Mouse (Mus musculus): ENCODE results near the gene Dusp14. TPM values are rescaled to one million over a fixed set of nuclear protein-coding genes. Genes with fewer than 3 reads are reported as not detected.

Gene Dusp14
- 7.6 and 7.8 TPM in 2 replicates for polyA plus RNA-seq (2016; fragmentation: Nextera tagmentation; extraction: Ambion mirVana)

DNA sequence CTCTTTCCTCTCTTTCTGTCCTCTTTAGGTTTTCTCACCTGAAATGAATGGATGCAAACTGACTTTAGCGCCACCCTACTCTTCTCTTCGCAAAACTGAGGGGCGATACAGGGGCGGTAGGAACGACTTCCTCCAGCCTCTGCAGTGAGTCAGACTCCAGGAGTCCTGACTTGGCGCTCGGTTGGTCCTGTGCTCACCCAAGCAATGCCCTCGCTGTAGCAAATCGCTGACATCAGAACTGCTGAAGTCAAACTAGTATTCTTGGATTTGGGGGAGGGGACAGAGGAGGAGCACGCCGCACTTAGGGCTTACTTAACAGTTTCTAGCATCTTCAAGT, at the start of gene Dusp14:
Gene Dusp14 (minus strand): TSS at position 228 of the 337 bp plus-strand sequence.
- 17% methylated on average over 11 of the region's 11 CpGs for WGBS
- H3K27me3 ChIP-seq = peaks cover 55% of the 10 kb centered on the region
- ATAC-seq (ENCODE audit: low FRiP score, low read depth) = no peak

GRCm38 (mm10) chr11:84117431-84117830, 48.4 kb upstream of the Dusp14 start:
- Histone ChIP-seq H3K36me3 (peaks cover 78% of the 10 kb centered on the region), H3K4me3 (no peak overlapping the region), H3K9me3 (no peaks in the 10 kb centered on the region), H3K27me3 (no peaks in the 10 kb centered on the region), H3K27ac (replicated peaks) (no peak overlapping the region), H3K4me1 (no peaks in the 10 kb centered on the region), H3K4me2 (replicated peaks) (no peak overlapping the region), H3K9ac (replicated peaks) (no peak overlapping the region)
- 83% methylated on average over 4 of the region's 4 CpGs for WGBS
- ATAC-seq (ENCODE audit: low FRiP score, low read depth) = no peak

More for the DNA sequence above, at the start of gene Dusp14:
- peaks cover 24% of the 10 kb centered on the region; the same call in 1 of the 2 replicates for H3K4me1 ChIP-seq
- peak within 1 kb of the TSS; percentile 59 for H3K9ac ChIP-seq (replicated peaks)
- H3K4me2 ChIP-seq (replicated peaks) = peak within 1 kb of the TSS; percentile 90
- peak within 1 kb of the TSS; percentile 70 for H3K4me3 ChIP-seq
- H3K9me3 ChIP-seq = no peaks in the 10 kb centered on the region
- H3K36me3 ChIP-seq = no peaks in the 10 kb centered on the region
- H3K27ac ChIP-seq (replicated peaks) = no peak within 1 kb of the TSS

- Histone ChIP-seq H3K4me1 (no peaks in the 10 kb centered on the region), H3K36me3 (peaks cover 69% of the 10 kb centered on the region), H3K4me3 (no peak overlapping the region), H3K27me3 (no peaks in the 10 kb centered on the region), H3K4me2 (replicated peaks) (no peak overlapping the region), H3K9ac (replicated peaks) (no peak overlapping the region), H3K9me3 (no peaks in the 10 kb centered on the region), H3K27ac (replicated peaks) (no peak overlapping the region)
- 69% methylated on average over 2 of the region's 2 CpGs for WGBS
- ATAC-seq (ENCODE audit: low FRiP score, low read depth) = no peak
Observed at GRCm38 (mm10) chr11:84116221-84116620, 47.2 kb upstream of the Dusp14 start.

DNA sequence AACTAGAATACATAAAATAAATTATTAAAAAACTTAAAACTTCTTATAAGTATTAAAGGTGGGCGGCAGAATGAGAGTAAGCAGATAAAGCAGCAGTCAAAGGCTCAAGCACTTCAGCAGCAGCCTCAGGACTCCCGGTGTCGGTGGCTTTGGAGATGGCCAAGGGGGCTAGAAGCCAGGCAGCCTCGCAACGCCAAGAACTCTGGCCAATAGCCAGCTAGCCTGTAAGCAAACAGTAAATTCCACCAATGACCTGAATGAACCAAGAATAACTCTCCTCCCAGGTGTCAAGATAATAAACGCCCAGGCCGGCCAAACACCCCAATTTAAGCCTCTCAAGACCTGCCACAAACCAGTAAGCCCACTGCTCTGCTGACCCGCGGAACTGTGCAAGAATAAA, 46.6 kb upstream of the Dusp14 start:
- WGBS = 92% methylated on average over 9 of the region's 9 CpGs
- H3K9me3 ChIP-seq = no peaks in the 10 kb centered on the region
- no peak overlapping the region for H3K27ac ChIP-seq (replicated peaks)
- no peaks in the 10 kb centered on the region for H3K27me3 ChIP-seq
- H3K4me2 ChIP-seq (replicated peaks) = no peak overlapping the region
- H3K4me3 ChIP-seq = no peak overlapping the region
- no peaks in the 10 kb centered on the region for H3K4me1 ChIP-seq
- H3K36me3 ChIP-seq = peaks cover 63% of the 10 kb centered on the region
- ATAC-seq (ENCODE audit: low FRiP score, low read depth) = no peak
- H3K9ac ChIP-seq (replicated peaks) = no peak overlapping the region

- Histone ChIP-seq H3K4me3 (no peak overlapping the region), H3K4me1 (no peaks in the 10 kb centered on the region), H3K9ac (replicated peaks) (no peak overlapping the region), H3K4me2 (replicated peaks) (no peak overlapping the region), H3K27ac (replicated peaks) (no peak overlapping the region), H3K36me3 (peaks cover 63% of the 10 kb centered on the region), H3K9me3 (no peaks in the 10 kb centered on the region), H3K27me3 (no peaks in the 10 kb centered on the region)
- no peak for ATAC-seq (ENCODE audit: low FRiP score, low read depth)
- WGBS = 95% methylated on average over 5 of the region's 5 CpGs
Observed at GRCm38 (mm10) chr11:84113623-84114022, 44.6 kb upstream of the Dusp14 start.

DNA sequence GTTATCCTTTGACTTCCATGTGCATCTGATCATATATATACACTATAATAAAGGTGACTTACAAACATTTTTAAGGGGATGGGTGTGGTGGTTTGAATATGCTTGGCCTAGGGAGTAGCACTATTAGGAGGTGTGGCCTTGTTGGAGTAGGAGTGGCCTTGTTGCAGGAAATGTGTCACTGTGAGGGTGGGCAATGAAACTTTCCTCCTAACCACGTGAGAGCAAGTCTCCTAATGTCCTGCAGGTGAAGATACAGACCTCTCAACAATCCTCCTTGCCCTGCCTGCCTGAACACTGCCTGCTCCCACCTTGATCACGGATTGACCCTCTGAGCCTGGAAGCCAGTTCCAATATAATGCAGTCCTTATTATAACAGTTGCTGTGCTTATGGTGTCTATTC, 38.1 kb upstream of the Dusp14 start:
- Histone ChIP-seq H3K4me2 (replicated peaks) (no peak overlapping the region), H3K9ac (replicated peaks) (no peak overlapping the region), H3K36me3 (peaks cover 80% of the 10 kb centered on the region), H3K27ac (replicated peaks) (no peak overlapping the region), H3K9me3 (no peaks in the 10 kb centered on the region), H3K4me3 (no peak overlapping the region), H3K4me1 (no peaks in the 10 kb centered on the region), H3K27me3 (no peaks in the 10 kb centered on the region)
- WGBS = 73% methylated on average over 2 of the region's 2 CpGs
- ATAC-seq (ENCODE audit: low FRiP score, low read depth) = no peak

DNA sequence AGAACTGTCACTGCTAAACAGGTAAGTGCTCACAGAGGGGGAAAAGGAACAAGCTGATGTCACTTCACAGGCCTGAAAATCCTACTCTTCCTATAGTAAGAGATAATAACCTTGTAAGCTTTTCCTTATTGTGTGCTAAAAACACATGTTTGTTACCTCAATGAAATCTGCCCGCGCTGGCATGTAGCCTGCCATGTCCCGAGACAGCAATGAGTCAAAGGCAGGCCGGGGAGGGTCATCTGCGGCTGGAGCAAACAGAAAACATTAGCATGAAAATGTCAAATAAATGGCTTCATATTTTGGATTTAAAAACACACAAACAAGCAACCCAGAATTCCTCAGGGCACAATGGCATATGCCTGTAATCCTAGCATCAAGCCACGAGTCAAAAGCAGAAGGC, 35.0 kb upstream of the Dusp14 start:
- Histone ChIP-seq H3K9ac (replicated peaks) (no peak overlapping the region), H3K27ac (replicated peaks) (no peak overlapping the region), H3K4me1 (peaks cover 5% of the 10 kb centered on the region; the same call in 1 of the 2 replicates), H3K27me3 (no peaks in the 10 kb centered on the region), H3K9me3 (no peaks in the 10 kb centered on the region), H3K4me2 (replicated peaks) (no peak overlapping the region), H3K4me3 (no peak overlapping the region), H3K36me3 (peaks cover 85% of the 10 kb centered on the region)
- WGBS = 95% methylated on average over 6 of the region's 6 CpGs
- no peak for ATAC-seq (ENCODE audit: low FRiP score, low read depth)

DNA sequence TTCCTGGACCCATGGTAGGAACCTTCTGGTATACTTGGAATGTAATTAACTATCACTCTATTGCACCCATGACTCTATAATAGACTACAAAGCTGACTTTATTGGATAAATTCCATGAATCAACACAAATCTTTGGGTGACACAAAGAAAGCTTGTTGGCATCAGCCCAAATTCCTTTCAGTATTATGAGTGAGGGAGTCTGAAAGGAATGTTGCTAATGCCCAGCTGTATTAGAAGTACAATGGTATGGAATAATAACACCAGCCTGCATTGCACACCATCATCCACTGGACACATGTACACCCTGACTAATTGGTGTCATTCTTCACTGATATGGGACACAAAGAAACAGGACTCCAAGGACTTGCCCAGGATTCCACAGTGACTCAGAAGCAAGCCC, 32.1 kb upstream of the Dusp14 start:
- Histone ChIP-seq H3K4me1 (peaks cover 5% of the 10 kb centered on the region; the same call in 1 of the 2 replicates), H3K27ac (replicated peaks) (no peak overlapping the region), H3K27me3 (no peaks in the 10 kb centered on the region), H3K9ac (replicated peaks) (no peak overlapping the region), H3K4me2 (replicated peaks) (no peak overlapping the region), H3K36me3 (peaks cover 66% of the 10 kb centered on the region), H3K4me3 (no peak overlapping the region), H3K9me3 (no peaks in the 10 kb centered on the region)
- ATAC-seq (ENCODE audit: low FRiP score, low read depth) = no peak

DNA sequence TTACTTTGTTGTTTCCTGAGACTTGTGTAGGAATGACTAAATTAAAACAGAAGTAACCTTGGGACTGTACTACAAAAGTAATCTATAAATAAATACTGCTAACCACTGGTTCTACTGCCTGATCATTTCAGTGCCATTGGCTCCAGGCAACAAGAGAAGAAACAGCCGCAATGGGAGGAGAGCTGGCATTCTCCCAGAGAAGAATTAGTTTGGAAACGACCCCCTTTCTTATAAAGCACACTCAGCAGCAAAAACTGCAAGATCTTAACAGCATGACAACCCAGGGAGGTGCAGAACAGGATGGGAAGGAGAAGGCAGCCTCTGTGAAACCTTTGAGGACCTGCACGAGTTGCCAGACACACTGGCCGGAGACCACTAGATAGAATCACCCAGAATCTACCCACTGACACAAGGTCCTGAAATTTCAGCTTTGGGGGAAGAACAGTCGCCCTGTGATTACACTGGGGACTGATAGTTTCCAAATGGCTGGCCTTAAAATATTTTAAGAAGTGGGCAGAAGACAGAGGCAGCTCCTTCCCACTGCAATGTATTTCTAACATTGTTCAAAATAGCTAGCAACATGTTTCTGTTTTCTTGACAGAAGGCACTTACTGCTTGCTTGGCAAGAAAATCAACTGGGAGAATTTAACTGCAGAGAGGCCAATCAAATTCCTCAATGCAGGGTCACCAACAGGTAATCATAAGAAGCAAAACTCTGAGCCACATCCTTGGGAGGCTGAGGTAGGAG, 28.4 kb upstream of the Dusp14 start:
- 83% methylated on average over 5 of the region's 5 CpGs for WGBS
- Histone ChIP-seq H3K27me3 (no peaks in the 10 kb centered on the region), H3K27ac (replicated peaks) (no peak overlapping the region)

DNA sequence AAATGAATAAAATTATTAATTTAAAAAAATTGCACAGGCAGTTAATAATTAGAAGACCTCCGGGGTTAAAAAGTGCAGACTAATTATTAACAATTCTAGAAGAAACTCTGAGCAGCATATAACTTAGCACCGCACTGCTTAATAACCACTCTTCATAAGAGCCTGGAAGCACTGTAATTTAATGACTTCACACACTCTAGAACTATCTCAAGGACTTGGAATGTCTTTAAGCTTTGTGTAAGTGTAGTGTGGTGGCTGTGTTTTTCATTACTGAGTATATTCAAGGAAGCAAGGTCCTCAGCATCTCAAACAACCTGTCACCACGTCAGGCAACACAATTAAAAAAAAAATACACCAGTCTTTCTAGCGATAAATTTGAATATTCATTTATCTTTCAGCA, 26.0 kb upstream of the Dusp14 start:
- Histone ChIP-seq H3K36me3 (peaks cover 41% of the 10 kb centered on the region), H3K27me3 (no peaks in the 10 kb centered on the region), H3K9me3 (no peaks in the 10 kb centered on the region), H3K27ac (replicated peaks) (no peak overlapping the region), H3K9ac (replicated peaks) (no peak overlapping the region), H3K4me2 (replicated peaks) (no peak overlapping the region), H3K4me3 (no peak overlapping the region), H3K4me1 (no peaks in the 10 kb centered on the region)
- ATAC-seq (ENCODE audit: low FRiP score, low read depth) = no peak
- 90% methylated on average over 4 of the region's 4 CpGs for WGBS

More for the DNA sequence above, 28.4 kb upstream of the Dusp14 start:
- H3K36me3 ChIP-seq = peaks cover 42% of the 10 kb centered on the region
- H3K9ac ChIP-seq (replicated peaks) = no peak overlapping the region
- ATAC-seq (ENCODE audit: low FRiP score, low read depth) = no peak
- H3K4me2 ChIP-seq (replicated peaks) = no peak overlapping the region
- no peak overlapping the region for H3K4me3 ChIP-seq
- H3K4me1 ChIP-seq = peaks cover 5% of the 10 kb centered on the region; the same call in 1 of the 2 replicates
- H3K9me3 ChIP-seq = no peaks in the 10 kb centered on the region

DNA sequence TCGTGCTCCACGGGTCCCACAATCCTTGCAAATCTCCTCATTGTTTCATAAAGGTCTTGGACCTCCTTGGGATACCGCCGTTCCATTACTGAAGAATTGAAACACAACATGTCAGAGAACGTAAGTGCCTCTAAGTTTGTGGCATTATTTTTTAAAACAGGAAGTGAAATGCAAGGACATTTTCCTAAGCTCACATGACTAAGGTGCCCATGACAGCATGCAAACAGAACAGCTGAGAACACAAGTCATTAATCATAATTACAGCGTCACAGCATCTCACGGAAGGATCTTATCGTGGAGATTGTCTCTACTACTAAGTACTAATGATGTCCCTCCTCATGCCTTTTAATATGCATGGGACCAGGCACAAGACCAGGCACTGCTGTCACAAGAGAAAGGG, 21.5 kb upstream of the Dusp14 start:
- Histone ChIP-seq H3K27ac (replicated peaks) (no peak overlapping the region), H3K4me1 (no peaks in the 10 kb centered on the region), H3K9me3 (no peaks in the 10 kb centered on the region), H3K36me3 (peaks cover 58% of the 10 kb centered on the region), H3K27me3 (no peaks in the 10 kb centered on the region), H3K4me2 (replicated peaks) (no peak overlapping the region), H3K9ac (replicated peaks) (no peak overlapping the region), H3K4me3 (no peak overlapping the region)
- 93% methylated on average over 8 of the region's 8 CpGs for WGBS
- no peak for ATAC-seq (ENCODE audit: low FRiP score, low read depth)

- 93% methylated on average over 5 of the region's 5 CpGs for WGBS
- Histone ChIP-seq H3K9me3 (no peaks in the 10 kb centered on the region), H3K4me2 (replicated peaks) (no peak overlapping the region), H3K9ac (replicated peaks) (no peak overlapping the region), H3K4me3 (no peak overlapping the region), H3K36me3 (peaks cover 34% of the 10 kb centered on the region), H3K27me3 (no peaks in the 10 kb centered on the region), H3K4me1 (no peaks in the 10 kb centered on the region), H3K27ac (replicated peaks) (no peak overlapping the region)
- no peak for ATAC-seq (ENCODE audit: low FRiP score, low read depth)
Observed at GRCm38 (mm10) chr11:84081901-84082300, 12.8 kb upstream of the Dusp14 start.

DNA sequence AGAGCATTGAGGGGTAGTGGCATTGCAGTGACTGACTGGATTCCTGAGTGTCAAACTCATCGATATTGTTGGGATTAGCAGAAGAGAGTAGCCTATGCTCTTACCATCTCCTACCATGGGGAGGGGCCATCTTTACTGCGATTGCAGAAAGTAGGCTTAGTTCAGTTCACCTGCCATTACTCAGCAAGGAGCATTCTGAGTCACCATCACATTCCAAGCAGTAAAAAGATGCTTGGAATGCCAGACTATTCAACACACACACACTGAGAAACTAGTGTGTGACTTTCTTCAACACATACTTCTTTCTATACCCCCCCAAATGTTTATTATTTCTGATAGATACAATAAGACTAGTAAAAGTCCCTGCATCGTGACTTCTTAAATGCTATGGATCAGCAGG, 11.3 kb upstream of the Dusp14 start:
- no peak overlapping the region for H3K27ac ChIP-seq (replicated peaks)
- ATAC-seq (ENCODE audit: low FRiP score, low read depth) = no peak
- 94% methylated on average over 3 of the region's 3 CpGs for WGBS

More for the DNA sequence above, 11.3 kb upstream of the Dusp14 start:
- Histone ChIP-seq H3K4me3 (no peak overlapping the region), H3K9ac (replicated peaks) (no peak overlapping the region), H3K4me2 (replicated peaks) (no peak overlapping the region), H3K36me3 (peaks cover 26% of the 10 kb centered on the region), H3K9me3 (no peaks in the 10 kb centered on the region), H3K4me1 (no peaks in the 10 kb centered on the region), H3K27me3 (no peaks in the 10 kb centered on the region)
